Mouse (Mus musculus): Measurements from ENCODE around the gene Atp6v1c2. TPM values are rescaled to one million over a fixed set of nuclear protein-coding genes. Genes with fewer than 3 reads are reported as not detected.

The Atp6v1c2 gene
- polyA plus RNA-seq, 1 experiment from 2014 or later = 0.44 TPM

DNA sequence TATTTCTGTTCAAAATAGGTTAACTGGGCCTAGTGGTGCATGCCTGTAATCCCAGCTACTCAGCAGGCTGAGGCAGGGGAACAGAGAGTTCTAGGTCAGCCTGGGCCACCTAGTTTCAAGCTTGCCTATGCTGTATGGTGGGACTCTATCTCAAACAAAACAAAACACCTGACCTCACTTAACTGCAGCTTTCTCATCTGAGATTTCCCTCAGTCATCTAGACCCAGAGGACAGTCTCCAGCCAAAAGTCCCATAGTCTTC lies 89.8 kb downstream of the Atp6v1c2 start:
- no peak for ATAC-seq (replicated peaks; ENCODE audit: insufficient number of reproducible peaks, low FRiP score, low TSS enrichment)
- H3K36me3 ChIP-seq (ENCODE audit: control insufficient read depth, insufficient read depth, low read length) = no peaks in the 10 kb centered on the region

DNA sequence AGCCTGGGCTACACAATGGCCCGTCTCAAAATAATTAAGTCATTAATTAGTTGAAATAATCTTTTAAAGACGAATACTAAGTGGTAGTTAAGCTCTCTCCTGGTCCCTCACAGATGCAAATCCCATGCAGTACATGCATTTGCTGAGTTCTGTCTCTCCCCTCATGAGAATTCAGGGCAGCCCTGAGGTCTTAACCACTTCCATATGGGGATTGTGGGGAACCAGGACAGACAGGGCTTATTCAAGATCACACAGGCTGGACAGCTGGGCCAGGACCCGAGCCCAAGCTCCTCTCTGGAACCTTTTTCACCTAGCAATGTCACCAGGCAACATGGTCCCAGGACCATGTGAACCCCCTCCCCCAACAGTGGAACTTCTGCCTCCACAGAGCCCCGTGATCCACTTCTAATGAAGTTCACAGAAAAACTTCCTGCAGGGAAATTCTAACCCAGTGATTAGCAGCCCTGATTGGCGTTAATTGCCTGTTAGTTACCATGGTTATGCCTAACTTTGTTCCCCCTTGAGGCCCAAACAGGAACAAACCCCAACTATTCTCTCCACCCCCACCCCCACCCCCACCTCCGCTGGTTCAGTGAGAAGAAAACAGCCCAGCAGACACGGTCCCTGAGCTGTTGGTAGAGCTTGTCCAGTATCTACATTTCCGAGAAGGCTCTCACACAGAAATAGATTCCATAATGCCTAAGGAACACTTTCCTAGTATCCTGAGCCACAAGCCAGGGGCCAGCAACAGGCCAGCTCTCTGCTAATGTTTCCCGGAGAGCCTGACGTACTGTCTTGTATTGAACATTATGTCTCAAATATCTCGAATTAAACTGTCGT lies 90.4 kb downstream of the Atp6v1c2 start:
- no peak for ATAC-seq (replicated peaks; ENCODE audit: insufficient number of reproducible peaks, low FRiP score, low TSS enrichment)
- no peak overlapping the region for H3K4me3 ChIP-seq (ENCODE audit: low read depth, low read length)
- no peak overlapping the region for H3K9ac ChIP-seq (ENCODE audit: low read depth, low read length)
- H3K9me3 ChIP-seq (replicated peaks; ENCODE audit: control insufficient read depth, low read length) = no peaks in the 10 kb centered on the region
- no peaks in the 10 kb centered on the region for H3K36me3 ChIP-seq (ENCODE audit: control insufficient read depth, insufficient read depth, low read length)
- no peaks in the 10 kb centered on the region for H3K27me3 ChIP-seq (ENCODE audit: control insufficient read depth, insufficient read depth, low read length)
- H3K27ac ChIP-seq (ENCODE audit: low read depth, low read length) = no peak overlapping the region
- WGBS (ENCODE audit: insufficient replicate concordance) = 48% methylated on average over 12 of the region's 12 CpGs
- H3K4me1 ChIP-seq (ENCODE audit: control insufficient read depth, insufficient read depth, low read length) = no peaks in the 10 kb centered on the region; the same call in 1 of the 2 replicates
- no peak overlapping the region for H3K4me2 ChIP-seq

More for the DNA sequence above, 89.8 kb downstream of the Atp6v1c2 start:
- Histone ChIP-seq H3K4me1 (ENCODE audit: control insufficient read depth, insufficient read depth, low read length) (no peaks in the 10 kb centered on the region; the same call in 1 of the 2 replicates), H3K9me3 (replicated peaks; ENCODE audit: control insufficient read depth, low read length) (no peaks in the 10 kb centered on the region), H3K4me3 (ENCODE audit: low read depth, low read length) (no peak overlapping the region), H3K27me3 (ENCODE audit: control insufficient read depth, insufficient read depth, low read length) (no peaks in the 10 kb centered on the region), H3K27ac (ENCODE audit: low read depth, low read length) (no peak overlapping the region), H3K4me2 (no peak overlapping the region), H3K9ac (ENCODE audit: low read depth, low read length) (no peak overlapping the region)

GRCm38 (mm10) chr12:17235535-17236313 lies 93.4 kb downstream of the Atp6v1c2 start:
- Histone ChIP-seq H3K36me3 (ENCODE audit: control insufficient read depth, insufficient read depth, low read length) (no peaks in the 10 kb centered on the region), H3K4me3 (ENCODE audit: low read depth, low read length) (no peak overlapping the region), H3K27ac (ENCODE audit: low read depth, low read length) (no peak overlapping the region), H3K4me2 (no peak overlapping the region), H3K9me3 (replicated peaks; ENCODE audit: control insufficient read depth, low read length) (no peaks in the 10 kb centered on the region), H3K9ac (ENCODE audit: low read depth, low read length) (no peak overlapping the region), H3K4me1 (ENCODE audit: control insufficient read depth, insufficient read depth, low read length) (no peaks in the 10 kb centered on the region; the same call in 1 of the 2 replicates), H3K27me3 (ENCODE audit: control insufficient read depth, insufficient read depth, low read length) (no peaks in the 10 kb centered on the region)
- ATAC-seq (replicated peaks; ENCODE audit: insufficient number of reproducible peaks, low FRiP score, low TSS enrichment) = no peak
- WGBS (ENCODE audit: insufficient replicate concordance) = 40% methylated on average over 11 of the region's 11 CpGs

Small RNAs within 50 kb of the gene (microRNA-seq; reads per million reads assigned to microRNA genes)
- gene Mir3066 (ENCODE audit: borderline number of aligned reads) = 16.7 reads per million, percentile 48 among the genes with 10 or more reads in this experiment

Other genes with a start within 250 kb of the Atp6v1c2 start
- gene Kcnf1, start 152.5 kb downstream of the Atp6v1c2 start, polyA plus RNA-seq (2014; fragmentation: Nextera tagmentation; extraction: Ambion mirVana) = 0.26 and 1.2 TPM in 2 replicates
- 445 and 545 TPM in 2 replicates for gene Pdia6, start 62.8 kb downstream of the Atp6v1c2 start, polyA plus RNA-seq (2014; fragmentation: Nextera tagmentation; extraction: Ambion mirVana)
- 15.9 and 18.6 TPM in 2 replicates for gene Nol10, start 19.1 kb upstream of the Atp6v1c2 start, polyA plus RNA-seq (2014; fragmentation: Nextera tagmentation; extraction: Ambion mirVana)
- gene Odc1, start 215.4 kb upstream of the Atp6v1c2 start, polyA plus RNA-seq (2014; fragmentation: Nextera tagmentation; extraction: Ambion mirVana) = 158 and 159 TPM in 2 replicates